Mouse (Mus musculus): ENCODE results near the gene Bpifb2. TPM values are rescaled to one million over a fixed set of nuclear protein-coding genes. Genes with fewer than 3 reads are reported as not detected.
"Not testable (repeated sequence)": the region's sequence is repeated elsewhere in the genome, so short reads cannot be mapped to it uniquely, and the experiment has no call there.

Gene Bpifb2
- under 1 TPM in 1 of 2 experiments, not detected in 1; 0.15 TPM for total RNA-seq (2021)
- long read RNA-seq, experiment 1, result 0 reads
- long read RNA-seq, experiment 2, result 0 reads

DNA sequence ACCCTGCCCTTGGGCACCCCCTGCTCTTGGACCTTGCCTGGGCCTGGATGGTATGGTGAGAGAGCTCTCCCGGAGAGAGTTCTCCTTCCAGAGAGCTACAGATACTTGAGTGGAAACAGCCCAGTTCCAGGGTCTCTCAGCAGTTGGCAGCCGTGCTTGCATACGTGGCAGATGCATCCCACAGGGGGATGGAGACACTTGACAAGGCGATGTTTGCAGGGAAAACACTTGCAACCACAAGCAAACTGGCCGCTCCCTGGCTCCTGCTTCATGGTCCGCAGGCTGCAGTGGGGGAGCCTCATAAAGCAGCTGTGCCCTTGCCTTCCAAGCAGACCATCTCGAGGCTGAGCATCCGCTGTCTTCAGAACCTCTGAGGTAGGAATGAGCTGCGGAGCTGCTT, at the start of gene Bpifb2:
Gene Bpifb2, plus strand, starts transcription at position 301 of the 400 bp plus-strand sequence.
- no peak for DNase-seq

DNA sequence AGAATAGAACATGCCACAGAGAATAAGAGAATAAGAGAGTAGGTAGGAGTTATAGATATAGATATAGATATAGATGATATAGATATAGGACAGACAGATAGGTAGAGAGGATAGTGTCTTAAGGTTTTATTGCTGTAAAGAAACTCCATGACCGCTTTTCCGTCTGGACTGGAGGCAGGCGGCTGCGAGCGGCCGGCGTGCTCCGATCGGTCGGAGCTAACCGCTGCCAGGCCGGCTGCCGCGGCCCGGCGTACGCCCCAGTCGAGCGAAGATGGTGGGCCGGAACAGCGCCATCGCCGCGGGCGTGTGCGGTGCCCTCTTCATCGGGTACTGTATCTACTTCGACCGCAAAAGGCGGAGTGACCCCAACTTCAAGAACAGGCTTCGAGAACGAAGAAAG, 48.9 kb upstream of the Bpifb2 start:
- not testable (repeated sequence) for DNase-seq

DNA sequence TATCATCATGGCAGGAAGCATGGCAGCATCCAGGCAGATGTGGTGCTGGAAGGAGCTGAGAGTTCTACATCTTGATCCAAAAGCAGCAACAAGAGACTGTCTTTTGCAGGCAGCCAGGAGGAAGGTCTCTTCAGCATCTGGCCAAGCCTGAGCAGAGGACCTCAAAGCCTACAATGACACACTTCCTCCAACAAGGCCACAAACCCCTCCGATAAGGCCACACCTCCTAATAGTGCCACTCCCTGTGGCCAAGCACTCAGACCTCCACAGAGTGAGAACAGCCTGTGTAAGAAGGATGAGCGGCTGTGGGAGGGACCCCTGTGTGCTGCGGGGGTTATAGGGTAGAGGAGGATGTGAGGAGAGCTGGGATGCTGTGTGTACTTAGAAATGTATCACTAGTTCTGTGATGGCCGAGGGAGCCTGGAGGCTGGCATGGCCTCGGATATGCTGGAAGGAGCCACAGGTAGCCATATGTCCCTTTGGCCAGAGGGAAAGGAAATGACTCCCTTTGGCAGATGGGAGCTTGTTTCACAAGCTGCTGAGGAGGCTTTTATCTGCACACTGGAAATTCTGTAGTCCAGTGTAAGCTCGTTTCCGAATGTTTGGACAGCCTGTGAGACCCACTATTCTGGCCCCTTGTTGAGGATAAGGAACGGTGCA, 47.5 kb upstream of the Bpifb2 start:
- no peak for DNase-seq

DNA sequence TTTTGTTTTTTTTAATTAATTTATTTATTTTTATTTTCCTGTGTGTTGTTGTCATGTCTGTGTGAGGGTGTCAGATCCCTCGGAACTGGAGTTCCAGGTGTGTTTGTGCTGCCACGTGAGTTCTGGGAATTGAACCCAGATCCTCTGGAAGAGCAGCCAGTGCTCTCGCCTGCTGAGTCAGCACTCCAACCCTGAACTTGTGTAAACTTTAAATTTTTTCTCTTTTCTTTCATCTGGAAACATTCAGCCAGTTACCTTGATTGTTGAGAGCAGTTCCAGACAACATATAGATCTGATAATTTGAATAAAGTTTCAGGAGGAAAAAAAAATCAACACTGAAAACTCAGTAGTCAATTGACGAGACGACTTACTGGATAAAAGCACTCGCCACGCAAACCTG, 46.1 kb upstream of the Bpifb2 start:
- no peak for DNase-seq

DNA sequence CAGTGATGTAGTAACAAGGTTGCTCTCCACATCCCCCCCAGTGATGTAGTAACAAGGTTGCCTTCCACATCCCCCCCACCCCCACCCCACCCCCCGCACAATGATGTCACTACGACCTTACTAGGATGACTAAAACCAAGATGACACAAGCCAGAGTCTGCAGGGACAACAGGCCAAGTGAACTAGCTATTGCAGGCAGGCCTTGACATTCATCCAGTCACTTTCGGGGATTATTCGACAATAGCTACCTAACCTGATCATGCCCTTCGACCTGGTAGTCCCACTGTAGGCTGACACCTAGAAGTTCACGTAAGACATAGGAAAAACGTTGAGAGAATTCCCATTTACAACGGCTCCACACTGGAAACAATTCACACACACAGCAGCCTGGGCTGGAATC, 41.6 kb upstream of the Bpifb2 start:
- DNase-seq, result peak; percentile 31

DNA sequence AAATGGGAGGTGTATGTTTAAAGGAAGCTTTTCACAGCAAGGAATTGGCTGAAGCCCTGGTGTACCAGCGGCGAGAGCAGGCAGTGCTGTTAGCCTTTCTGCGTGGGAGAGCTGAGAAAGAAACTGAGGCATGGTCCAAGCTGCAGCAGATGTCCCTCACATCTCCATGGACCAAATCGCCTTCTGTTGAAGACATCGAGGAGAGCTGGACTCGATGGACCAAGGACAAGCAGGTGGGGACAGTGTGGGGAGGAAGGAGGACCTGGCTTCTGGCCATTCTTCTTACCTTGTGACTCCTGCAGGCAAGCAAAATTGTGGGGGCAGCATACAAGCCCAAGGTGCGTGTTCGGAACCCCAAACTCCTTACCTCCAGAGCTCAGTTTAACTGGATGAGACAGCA, 32.0 kb upstream of the Bpifb2 start:
- no peak for DNase-seq

DNA sequence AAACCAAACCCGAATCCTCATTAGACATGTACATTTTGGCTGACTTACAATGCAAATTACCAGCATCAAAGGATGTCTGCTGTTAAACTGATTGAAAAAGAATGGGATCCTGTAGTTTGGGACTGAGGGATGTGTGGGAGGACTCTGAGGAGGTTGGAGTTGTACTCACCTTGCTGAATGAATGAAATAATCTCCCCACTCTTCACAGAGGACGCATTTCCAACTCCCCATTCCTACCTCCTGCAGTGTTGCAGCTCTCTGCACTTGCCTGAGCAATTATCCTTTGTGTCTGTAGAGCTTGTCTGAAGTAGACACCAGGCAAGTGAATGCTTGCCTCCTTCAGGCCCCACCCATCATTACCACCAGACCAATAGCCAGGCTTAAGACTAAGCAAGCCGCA, 26.5 kb upstream of the Bpifb2 start:
- no peak for DNase-seq

DNA sequence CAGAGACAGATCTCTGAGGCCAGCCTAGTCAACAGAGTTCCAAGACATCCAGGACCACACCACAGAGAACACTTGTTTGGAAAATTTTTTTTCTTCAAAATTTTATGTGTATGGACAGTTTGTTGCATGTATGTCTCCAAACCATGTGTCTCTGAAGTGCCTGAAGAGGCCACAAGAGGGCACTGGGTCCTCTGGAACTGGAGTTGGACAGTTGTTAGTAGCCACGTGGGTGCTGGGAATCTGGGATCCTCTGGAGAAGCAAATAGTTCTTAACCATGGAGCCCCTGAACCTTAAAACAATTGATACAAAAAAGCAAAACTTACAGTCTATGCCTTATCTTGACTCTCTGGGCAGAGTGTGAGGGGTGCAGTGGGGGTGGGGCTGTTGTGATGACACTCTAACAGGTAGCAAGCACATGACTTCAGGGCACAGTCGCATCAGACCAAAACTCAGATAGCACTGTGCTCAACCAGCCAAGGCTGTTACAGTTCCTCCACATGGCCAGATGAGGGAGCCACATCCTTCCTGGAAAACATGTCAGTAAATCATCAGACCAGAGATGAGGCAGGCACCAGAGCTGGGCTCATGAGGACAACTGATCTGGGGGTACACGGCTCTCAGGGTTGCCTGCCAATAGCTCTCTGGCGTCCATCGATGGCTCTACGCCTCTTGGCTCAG, 24.4 kb upstream of the Bpifb2 start:
- DNase-seq, result peak; percentile 23

DNA sequence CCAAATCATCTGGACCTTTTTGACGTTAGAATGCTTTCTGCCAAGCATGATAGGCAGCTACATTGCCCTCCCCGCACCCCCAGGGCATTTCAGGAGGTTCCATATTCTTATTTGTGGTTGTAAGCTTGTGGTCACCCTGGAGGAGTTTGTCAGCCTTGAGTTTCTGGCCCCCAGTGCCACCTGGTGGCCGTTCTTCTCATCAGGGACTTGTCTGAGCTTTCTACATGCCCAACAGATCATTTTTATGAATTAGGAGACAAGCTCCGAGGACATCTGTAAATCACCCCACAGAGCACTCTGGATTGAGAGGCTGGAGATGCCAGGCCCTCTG, 23.9 kb upstream of the Bpifb2 start:
- peak; percentile 81 for DNase-seq

DNA sequence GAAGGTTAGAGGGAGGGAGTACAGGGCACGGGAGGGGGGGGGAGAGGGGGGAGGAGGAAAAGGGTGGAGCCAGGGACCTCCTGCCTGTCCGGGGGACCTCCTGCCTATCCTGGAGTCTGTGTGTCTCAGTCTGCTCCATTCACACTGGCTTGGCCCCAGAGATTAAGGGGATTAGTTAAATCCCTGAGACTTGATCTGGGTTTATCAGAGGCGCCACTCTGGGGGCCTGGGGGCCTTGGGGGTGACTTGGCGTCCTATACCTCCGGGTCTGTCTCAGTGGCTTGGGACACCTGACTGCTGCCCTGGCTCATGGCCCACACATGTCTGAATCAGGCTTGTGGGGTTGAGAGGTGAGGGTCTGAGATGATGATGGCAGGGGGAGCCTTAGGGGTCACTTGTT, 21.3 kb upstream of the Bpifb2 start:
- no peak for DNase-seq

DNA sequence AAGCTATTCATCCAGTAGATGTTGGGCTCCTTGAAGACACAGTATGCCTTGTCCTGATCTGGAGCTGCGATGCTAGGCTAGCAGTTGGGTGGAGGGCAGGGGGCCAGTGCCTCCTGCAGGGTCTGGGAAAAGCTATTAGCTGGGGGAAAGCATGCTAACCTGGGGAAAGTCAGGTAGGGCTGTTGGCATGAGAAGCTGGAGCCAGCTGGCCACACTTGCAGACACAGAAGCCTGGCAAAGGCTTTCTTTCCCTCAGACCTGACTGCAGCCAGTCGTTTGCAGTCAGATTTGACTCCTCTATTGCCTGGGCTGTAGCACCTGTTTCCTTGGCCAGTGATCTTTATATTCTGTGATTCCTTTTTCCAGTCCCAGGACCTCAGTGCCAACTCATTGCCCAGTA, 15.3 kb upstream of the Bpifb2 start:
- DNase-seq, result no peak

DNA sequence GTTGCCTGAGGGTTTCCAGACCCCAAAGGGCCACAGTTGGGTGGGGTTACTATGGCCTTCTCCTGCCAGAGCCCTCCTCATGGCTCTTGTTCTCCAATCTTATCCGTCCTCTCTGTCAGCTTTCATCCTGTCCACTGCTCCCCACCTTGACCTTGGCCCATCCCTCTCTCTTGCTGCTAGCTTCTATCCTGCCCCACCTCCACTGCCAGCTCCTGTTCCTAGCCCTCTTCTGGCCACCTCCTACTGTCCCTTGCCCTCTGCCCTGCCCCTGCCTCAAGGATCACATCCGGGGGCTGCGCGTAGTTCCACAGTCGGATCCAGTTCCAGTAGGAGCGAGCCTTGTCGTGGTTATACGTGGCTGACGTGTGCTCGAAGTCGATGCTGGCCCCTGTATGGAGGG, 14.5 kb upstream of the Bpifb2 start:
- DNase-seq, result no peak

DNA sequence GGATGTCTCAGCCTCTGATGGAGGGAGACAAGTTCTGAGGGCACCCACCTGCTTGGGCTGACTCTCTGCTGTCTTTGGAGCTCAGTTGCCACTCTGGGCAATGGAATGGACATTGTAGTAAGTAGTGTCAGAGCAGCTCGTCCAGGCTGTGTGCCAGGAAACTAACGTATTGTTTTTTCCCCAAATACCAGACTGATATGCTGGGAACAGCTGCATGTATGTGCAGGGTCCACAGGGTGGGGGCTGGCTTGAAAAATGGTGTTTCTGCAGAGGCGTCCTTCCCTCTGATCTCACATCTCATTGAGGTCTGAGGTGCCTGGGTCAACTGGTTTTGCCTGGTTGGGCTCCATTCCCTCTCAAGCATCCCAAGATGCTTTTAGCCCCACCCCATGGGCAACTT, 14.1 kb upstream of the Bpifb2 start:
- no peak for DNase-seq

DNA sequence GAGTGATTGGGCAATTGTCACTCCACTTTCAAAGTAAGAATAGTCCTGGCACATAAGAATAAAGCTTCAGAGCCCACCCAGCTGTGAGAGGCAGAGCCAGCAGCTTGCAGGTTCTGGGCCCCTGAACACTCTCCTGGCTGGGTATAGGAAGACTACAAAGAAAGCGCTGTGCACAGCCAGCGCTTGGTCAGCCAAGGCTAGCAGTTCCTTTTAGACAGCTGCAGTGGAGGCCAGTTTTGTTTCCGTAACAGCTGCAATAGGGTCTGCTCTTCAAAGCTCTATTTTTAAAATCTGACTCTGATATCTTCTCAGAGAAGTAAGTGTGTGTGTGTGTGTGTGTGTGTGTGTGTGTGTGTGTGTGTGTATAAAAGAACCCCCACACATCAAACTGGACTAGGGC, 12.9 kb upstream of the Bpifb2 start:
- no peak for DNase-seq

DNA sequence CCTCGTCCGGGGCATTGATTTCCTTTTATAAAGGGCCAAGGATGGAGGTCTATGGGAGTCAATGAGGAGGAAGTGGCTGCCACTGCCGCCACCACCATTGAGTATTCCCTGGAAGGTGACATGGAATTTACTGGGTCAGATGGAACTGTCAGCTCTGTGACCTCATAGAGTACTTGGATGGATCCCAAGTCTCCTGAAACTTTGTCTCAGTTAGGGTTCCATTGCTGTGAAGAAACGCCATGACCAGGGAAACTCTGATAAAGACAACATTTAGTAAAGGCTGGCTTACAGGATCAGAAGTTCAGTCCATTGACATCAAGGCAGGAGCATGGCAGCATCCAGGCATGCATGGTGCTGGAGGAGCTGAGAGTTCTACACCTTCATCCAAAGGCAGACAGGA, 3.9 kb upstream of the Bpifb2 start, which contains the start of gene Sun5:
Gene Sun5, minus strand, starts transcription at position 101 of the 400 bp plus-strand sequence.
- no peak for DNase-seq

DNA sequence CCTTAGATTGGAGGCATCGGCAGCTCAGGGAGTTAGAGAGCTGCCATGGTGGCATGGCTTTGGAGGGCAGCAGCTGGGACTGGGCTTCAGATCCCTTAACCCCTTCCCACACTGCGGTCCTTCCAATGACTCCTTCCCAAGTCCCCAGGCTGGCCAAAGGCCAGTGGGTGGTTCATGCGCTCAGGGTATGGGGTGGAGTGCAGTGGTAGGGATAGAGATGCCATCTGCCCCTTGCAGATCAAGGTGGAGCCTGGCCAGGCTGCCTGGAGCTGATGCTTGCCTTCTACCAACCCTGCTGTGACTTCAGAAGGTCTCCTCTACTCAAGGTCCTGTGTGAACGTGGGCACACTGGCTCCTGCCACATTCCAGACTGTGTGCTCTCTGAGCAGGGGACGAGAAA, 24.3 kb downstream of the Bpifb2 start:
- no peak for DNase-seq

DNA sequence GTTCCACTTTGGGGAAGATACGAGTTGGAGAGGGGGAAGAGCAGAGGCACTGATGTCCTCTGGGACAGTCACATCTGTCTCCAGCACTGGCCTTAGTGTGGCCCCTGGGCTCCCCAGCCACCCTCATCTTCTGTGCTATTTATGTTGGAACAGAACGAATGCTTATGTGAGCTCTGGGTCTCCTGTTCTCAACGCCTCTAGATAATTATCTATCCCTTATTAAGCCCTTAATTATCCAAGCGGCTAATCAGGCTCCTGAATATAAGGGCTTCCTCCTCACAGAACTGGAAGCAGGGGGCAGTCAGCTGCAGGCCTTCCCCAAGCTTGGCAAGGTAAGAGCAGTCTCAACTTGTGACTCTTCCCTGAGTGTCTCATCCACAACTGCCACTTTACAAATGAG, 25.2 kb downstream of the Bpifb2 start, which contains the start of gene Bpifb6:
Gene Bpifb6, plus strand, starts transcription at position 301 of the 400 bp plus-strand sequence.
- DNase-seq, result no peak

DNA sequence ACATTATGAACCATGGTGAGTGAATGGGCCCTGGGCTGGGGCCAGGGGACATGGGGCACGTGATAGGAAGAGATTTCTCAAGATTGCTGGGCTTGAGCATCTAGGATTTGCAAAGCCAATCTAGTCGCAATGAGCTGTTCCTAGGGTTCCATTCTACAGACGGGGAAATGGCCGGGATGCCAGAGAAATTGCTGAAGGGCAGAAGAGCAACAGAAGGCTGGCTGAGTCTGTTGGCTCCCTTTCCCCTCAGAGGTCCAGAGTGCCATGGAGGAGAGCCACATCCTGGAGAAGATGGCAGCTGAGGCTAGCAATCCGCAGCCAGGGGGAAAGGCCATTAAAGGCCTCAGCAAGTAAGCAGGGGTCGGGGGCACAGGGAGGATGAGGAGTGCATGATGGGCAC, 27.9 kb downstream of the Bpifb2 start:
- no peak for DNase-seq

DNA sequence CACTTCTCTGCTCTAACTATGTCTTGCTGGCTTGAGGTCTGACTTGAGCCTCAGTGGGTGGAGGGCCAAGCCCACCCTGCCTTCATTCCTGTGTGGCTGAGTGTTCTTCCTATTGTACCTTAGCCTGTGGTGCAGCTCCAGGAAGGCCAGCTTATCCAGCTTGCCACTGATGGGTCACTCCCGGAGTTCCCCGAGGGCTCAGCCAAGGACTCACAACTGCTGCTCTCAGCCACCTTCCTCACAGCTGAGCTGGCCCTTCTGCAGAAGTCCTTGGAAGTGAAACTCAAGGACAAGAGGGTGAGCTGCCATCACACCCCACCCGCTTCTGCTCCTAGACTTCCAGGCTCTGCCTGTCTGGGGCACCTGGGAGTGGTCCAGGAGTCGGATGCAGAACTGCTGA, 31.8 kb downstream of the Bpifb2 start:
- peak; percentile 51 for DNase-seq

DNA sequence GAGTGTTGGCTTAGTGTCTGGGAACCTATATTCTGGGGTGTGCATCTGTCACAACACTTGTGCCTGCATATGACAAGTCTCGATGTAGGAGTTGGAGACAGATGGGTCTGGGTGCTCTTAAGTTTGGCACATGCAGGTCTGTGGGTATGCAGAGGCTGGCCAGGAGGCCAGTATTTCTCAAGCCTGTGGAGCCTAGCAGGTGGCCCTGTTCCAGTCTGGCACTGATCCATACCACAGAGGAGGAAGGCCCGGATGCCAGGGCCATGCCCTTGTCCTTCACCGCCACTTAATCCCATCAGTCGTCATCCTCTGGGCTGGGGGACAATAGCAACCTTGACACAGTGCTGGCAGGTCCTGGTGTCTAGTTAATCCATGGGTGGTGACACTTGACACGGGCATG, 39.3 kb downstream of the Bpifb2 start:
- peak; percentile 89 for DNase-seq

DNA sequence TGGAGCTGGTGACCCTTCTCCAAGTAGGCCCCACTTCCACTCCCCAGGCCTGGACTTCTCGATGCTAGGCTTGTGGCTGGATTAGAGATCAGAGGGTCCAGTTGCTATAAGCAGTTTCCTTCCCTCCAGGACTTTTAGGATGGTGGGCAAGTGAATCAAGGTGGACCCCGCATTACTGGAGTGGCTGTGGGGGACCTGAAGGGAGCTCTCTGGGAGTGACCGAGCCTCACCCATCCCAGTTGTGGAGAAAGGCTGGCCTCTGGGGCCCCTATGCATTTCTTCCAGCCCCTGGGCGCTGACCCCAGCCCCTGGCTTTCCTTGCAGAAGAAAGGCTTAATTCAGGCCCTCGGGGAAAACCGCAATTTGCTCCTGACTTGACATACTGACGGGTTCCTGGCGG, 43.1 kb downstream of the Bpifb2 start, which contains the start of gene Bpifb3:
Gene Bpifb3, plus strand, starts transcription at position 301 of the 400 bp plus-strand sequence.
- DNase-seq, result no peak

DNA sequence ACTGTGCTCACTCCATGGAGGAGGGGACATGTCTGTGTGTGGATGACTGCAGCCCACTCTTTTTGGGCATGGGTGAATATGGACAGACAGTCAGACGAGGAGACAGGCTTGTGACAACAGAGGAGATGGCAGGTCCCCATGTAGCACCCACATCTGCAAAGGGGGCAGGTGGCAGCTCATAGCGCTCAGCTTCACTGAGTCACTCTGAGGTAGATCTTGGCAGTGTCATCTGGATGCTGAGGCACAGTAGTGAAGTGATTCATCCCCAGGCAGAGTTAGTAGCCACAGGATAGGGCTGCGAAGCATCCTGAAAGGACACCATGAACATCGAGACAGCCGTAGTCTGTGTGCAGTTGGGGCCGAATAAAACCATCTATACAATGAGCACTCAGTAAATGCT, 46.4 kb downstream of the Bpifb2 start:
- no peak for DNase-seq

DNA sequence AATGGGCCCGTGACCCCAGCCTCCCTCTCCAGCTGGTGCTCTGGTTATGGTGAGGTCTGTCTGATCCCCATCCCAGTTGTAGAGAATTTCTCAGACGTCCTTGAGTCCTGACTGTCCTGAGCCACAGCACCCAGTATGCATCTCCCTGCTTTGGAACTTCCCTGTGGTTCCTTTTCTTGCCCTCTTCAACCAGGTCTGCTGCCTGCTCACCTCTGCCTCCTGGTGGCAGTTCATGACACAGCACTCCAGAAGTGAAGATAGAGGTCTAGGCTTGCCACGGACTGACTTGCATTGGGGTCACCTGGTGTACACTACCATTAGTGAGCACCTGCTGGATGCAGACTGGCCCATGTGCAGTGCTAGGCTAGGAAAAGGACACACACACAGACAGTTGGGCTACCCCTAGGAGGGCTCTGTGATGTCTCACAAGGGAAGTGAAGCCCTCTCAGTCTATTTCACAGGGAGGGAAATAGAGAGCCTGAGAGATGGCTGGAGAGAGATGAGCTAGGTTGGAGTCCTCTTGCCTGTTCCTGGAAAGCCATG, 55.1 kb downstream of the Bpifb2 start:
- peak; percentile 84 for DNase-seq

DNA sequence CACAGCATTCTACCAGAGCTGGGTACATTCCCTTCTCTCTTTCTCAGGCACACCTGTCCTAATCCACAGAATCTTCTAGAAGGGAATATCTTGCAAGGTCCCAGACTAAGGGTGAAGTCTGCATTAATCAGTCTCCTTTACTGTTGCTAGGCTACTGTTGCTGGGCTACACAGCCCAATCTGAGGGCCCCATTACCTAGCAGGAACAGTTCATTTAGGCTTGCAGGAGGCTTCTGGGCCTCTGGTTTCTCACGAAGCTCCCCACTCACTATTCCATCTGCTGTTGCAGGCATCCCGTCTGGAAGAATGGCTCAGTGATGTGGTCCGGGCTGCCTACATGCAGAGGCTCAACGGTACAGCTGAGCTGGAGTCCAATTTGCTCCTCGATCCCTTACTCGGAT, 56.3 kb downstream of the Bpifb2 start:
- no peak for DNase-seq

All from adrenal gland, postnatal 10 days (tissue).